Mouse (Mus musculus) ovary, postnatal 14 days (tissue): Measurements from ENCODE around the gene Nell1.

ENCODE experiments used
- DNase-seq: peaks from one replicate; pipeline ENCODE4 v3.0.0; 2022; ENCODE audit warnings: low spot score

Nell1 gene

GRCm38 (mm10) chr7:50551426-50551825, 576.8 kb downstream of the Nell1 start:
- no peak for DNase-seq

DNA sequence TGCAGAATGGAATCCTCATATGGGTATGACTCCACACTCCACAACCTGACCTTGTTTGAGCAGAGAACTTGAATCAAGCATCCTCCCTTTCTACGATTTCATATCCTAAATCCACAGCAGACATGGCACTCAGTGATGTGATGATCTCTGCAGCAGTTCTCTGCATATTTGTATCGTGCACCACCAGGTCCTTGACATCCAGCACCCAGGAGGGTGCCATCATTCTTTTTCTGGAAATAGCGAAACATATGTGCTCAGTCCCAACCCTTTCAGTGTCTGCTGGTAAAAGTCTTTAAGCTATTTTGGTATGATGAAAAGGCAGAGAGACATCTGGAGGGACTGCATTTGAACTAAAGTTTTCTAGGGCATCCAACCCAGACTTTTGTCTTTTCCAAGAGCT, 588.0 kb downstream of the Nell1 start:
- no peak for DNase-seq

DNA sequence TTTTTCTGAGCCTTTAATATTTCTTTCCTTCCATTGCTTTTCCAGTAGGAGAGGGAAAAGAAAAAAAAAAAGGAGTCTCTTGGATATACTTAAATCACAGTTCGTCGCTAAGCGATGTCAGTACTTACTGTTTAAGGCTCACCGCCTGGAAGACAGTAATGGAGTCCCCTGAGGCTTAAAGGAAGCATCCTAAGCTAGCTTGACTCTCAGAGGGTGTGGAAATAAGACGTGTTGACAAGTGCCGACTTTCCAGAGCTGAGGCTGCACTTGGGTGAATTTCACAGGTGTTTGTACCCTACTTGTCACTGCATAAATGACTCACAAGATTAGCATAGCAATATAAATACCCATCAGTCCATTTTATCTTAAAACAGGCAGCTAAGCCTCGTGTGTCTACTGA, 599.2 kb downstream of the Nell1 start:
- no peak for DNase-seq

GRCm38 (mm10) chr7:50588642-50589424, 614.2 kb downstream of the Nell1 start:
- no peak for DNase-seq

DNA sequence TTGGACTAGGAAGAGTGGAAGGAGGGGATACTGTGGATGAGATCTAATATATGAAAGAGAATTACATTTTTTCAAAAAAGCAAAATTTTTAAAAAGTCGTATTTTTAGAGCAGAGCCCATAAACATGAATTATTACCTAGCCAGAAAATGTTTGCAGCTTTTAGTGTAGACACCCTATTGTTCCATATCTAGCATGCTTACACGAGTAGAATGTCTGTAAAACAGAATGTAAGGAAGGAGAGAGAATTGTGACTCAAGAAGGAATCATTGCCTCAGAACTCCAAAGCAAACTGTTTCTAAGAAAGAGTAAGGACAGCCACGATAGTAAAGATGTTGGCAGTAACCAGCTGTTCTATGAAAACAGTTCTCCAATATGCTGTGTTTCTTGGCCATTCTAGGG, 624.2 kb downstream of the Nell1 start, which contains the start of gene 4933405O20Rik:
Gene 4933405O20Rik, plus strand, starts transcription at position 301 of the 400 bp plus-strand sequence.
- no peak for DNase-seq

DNA sequence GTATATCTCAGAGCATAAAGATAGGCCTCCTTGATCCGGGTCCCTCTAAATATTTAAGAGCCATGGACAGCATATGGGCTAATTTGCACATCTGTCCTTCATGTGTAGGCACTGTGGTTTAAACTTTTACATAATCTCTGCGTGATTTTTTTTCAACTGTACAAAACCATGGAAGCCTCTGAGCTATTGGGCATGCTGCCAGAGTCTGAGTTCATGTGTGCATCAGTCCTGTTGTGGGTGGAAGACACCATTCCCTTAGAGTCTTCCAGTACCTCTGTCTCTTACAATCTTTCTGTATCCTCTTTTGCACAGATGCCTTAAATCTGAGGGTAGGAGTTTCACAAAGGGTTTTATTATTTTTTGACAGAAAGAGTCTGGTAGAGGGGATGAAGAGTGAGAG, 639.4 kb downstream of the Nell1 start:
- DNase-seq: no peak

DNA sequence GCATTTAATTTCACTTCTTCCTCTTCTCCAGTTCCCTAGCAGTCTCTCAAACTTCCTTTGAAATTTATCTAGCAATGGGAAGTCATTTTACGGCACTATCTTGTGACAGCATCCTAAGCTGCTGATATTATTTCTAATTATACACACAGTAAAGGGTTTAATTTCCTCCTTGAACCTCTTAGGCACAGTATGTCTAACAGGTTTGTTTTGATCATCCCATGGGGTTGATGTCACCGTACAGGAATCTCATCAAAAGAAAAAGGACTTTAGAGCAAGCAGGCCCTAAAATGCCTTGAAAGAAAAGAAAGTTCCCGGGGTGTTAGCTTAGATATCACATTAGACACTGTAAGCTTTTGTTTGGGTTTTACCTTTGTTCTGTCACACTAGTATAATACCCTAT, 654.5 kb downstream of the Nell1 start:
- no peak for DNase-seq

GRCm38 (mm10) chr7:50633147-50633546, 658.5 kb downstream of the Nell1 start:
- no peak for DNase-seq

DNA sequence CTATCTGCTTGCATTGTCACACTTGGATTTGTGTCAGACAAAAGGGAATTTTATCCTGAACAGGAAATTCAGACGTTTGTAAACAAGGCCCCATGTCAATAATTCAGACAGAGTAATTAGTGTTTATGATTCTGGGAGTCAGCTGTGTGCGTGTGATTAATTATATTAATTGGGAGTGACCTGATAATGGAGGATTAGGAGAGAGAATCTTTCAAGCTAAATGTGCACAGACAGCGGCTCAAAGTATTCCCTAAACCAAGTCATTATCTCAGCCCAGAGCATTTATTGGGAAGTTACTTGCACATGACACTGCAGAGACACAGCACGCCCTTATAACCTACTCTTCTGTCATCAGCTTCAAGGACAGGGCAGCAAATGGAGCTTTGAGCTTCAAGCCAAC, 697.6 kb downstream of the Nell1 start:
- no peak for DNase-seq

DNA sequence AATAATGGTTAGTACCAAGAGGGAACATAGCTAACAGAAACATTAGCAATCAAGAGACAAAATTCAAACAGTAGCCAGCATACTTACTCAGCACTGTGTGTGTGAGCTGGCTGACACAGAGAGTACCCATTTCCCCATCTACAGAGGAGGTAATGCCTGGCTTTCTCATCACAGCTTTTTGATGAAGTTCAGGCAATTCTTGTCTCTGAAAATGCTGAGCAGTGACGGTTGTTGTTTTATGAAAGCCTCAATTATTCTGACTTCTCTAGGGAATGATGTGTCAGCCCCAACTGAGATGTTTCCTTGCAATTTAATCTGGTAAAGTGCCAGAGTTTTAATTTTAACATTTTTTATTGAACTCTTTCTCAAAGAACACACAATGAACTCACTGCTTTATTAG, 700.8 kb downstream of the Nell1 start:
- DNase-seq: no peak

DNA sequence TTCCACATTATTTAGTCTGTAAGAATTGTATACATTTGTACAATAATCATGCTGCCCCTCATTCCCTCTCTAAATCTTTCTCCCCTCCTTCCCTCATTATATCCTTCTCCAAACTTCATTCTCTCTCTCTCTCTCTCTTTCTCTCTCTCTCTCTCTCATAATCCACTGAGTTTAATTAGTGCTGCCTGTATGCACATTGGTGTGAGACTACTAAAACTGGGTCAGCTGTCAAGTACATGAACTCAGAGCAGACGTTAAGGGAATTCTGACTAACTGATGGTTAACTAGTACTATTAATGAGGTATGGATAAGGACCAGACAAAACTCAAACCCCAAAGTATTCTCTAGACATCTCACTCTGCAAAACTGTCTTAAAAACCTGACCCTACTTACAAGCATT, 702.8 kb downstream of the Nell1 start:
- no peak for DNase-seq

- DNase-seq: no peak
Measured at GRCm38 (mm10) chr7:50686337-50686736, 711.7 kb downstream of the Nell1 start.

- no peak for DNase-seq
Measured at GRCm38 (mm10) chr7:50725166-50725565, 750.5 kb downstream of the Nell1 start.

DNA sequence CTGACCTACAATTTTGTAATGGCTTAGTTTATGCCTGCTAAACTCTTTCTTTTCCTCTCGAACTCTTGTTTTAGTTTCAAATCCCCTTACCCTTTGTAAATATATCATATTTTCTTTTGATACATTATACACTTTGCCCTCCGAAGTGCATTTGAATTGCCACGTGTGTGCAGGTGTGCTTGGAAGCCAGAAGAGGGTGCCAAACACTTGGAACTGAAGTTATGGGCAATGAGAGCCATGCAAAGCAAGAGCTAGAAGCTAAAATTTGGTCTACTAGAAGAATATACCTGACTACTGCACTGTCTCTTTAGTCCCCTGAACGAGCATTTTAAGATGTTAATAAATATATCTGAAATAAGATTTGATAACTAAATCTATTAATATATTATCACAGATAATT, 756.3 kb downstream of the Nell1 start:
- DNase-seq: no peak

DNA sequence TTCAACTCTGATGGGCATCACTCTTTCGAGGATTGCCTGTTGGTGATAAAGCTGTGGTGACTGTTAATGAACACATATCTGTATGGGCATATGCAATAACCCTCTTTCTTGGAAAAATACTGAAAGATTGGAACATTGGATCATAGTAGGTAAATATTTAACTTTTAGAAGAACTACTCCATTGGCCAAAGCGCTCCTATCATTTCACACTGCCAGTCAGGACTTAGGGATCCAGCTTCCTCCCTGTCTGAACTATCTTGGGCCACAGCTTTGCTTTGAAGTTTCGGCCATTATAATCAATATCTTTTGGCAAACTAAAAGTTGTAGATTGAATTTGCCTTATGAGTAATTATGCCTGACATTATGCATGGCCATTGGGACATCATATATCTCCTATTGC, 780.9 kb downstream of the Nell1 start:
- DNase-seq: no peak

GRCm38 (mm10) chr7:50756409-50756808, 781.7 kb downstream of the Nell1 start:
- DNase-seq: no peak

DNA sequence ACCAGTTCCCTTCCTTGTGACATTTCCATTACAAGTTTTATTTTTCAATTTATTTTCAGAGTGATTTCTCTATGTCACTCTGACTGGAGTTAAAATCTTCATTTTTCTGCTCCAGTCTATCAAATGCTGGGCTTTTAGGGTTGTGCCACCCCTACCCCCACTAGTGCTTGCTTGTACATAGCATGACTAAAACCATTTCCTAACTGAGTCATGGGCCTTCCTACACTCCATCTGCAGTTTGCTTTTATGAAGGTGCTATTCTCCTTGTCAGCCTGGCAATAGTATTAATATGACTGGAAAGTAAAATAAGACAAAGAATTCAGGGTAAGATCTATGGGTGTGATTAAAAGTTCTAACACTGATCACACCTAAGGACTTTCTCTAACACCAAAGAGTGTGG, 798.9 kb downstream of the Nell1 start:
- DNase-seq: no peak

GRCm38 (mm10) chr7:50781105-50781504, 806.4 kb downstream of the Nell1 start:
- no peak for DNase-seq

GRCm38 (mm10) chr7:50783652-50784051, 809.0 kb downstream of the Nell1 start:
- DNase-seq: no peak

- DNase-seq: no peak
Measured at GRCm38 (mm10) chr7:50826180-50826579, 851.5 kb downstream of the Nell1 start.

DNA sequence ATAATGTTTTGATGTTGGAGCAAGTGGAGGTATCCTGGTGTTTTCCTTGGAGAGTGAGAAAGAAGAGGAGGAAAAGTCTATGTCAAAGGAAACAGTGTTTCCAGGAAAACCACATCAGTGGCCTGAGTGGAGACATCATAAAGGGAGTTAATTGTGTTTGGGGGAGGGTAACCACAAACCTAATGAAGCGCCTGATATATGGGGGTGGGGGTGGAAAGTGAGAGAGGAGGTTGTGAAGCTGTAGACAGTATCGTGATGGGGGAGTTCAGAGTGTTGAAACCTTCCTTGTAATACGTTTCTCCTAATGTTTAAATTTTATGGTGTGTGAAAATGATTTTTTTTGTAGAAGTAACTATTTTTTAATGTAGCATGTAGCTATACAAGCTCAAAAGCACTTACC, 858.1 kb downstream of the Nell1 start:
- no peak for DNase-seq

- DNase-seq: no peak
Measured at GRCm38 (mm10) chr7:50842646-50843045, 868.0 kb downstream of the Nell1 start.

GRCm38 (mm10) chr7:50847921-50848320, 873.3 kb downstream of the Nell1 start:
- no peak for DNase-seq

- no peak for DNase-seq
Measured at GRCm38 (mm10) chr7:50850271-50850670, 875.6 kb downstream of the Nell1 start.
